Mouse (Mus musculus) heart, embryonic 11.5 days (tissue): ENCODE measurements around the gene Hcrt. TPM values are rescaled to one million over a fixed set of nuclear protein-coding genes. Genes with fewer than 3 reads are reported as not detected.

Source experiments
- ATAC-seq: fragments of 200-750 bp; cut with Nextera tagmentation; replicated peaks from 2 replicates; pipeline ENCODE4 v1.8.0; 2017; ENCODE audit warnings: moderate library complexity; ENCODE audit not compliant: insufficient number of reproducible peaks, low FRiP score, low TSS enrichment
- H3K27ac ChIP-seq: fragments of 300-500 bp; sonication (generic); 2 replicates; pipeline ENCODE4 v1.5.1; 2014; ENCODE audit warnings: mild to moderate bottlenecking, low read depth, low read length
- H3K27me3 ChIP-seq: fragments of 300-500 bp; sonication (generic); 2 replicates; pipeline ENCODE4 v1.6.1; 2014; ENCODE audit warnings: mild to moderate bottlenecking, low read length, mixed read lengths; ENCODE audit not compliant: control insufficient read depth, insufficient read depth
- H3K36me3 ChIP-seq: fragments of 300-500 bp; sonication (generic); 2 replicates; pipeline ENCODE4 v1.6.1; 2014; ENCODE audit warnings: mild to moderate bottlenecking, low read length, moderate library complexity, mixed read lengths; ENCODE audit not compliant: control insufficient read depth, insufficient read depth
- H3K4me1 ChIP-seq: fragments of 300-500 bp; sonication (generic); 2 replicates; pipeline ENCODE4 v1.6.1; 2014; ENCODE audit warnings: low read length; ENCODE audit not compliant: control insufficient read depth, insufficient read depth
- H3K4me2 ChIP-seq: fragments of 300-500 bp; sonication (generic); 2 replicates; pipeline ENCODE4 v1.6.1; 2014; ENCODE audit warnings: mild to moderate bottlenecking, moderate library complexity
- H3K4me3 ChIP-seq: fragments of 300-500 bp; sonication (generic); 2 replicates; pipeline ENCODE4 v1.5.1; 2014; ENCODE audit warnings: low read depth, low read length
- H3K9ac ChIP-seq: fragments of 300-500 bp; sonication (generic); 2 replicates; pipeline ENCODE4 v1.6.1; 2014; ENCODE audit warnings: mild to moderate bottlenecking, low read depth, low read length, moderate library complexity
- H3K9me3 ChIP-seq: fragments of 300-500 bp; sonication (generic); replicated peaks from 2 replicates; pipeline ENCODE4 v1.6.1; 2016; ENCODE audit warnings: low read length; ENCODE audit not compliant: control insufficient read depth
- WGBS: fragments of 180-500 bp; shearing (Covaris S2); extraction: QIAGEN DNeasy Blood & Tissue Kit; methylation state at CpG from one replicate; pipeline ENCODE4 v1.1.7; 2014; ENCODE audit not compliant: insufficient replicate concordance; 5-methylcytosine and 5-hydroxymethylcytosine counted together
- polyA plus RNA-seq: library from polyadenylated mRNA; unstranded; fragments of >200 nt; fragmentation: Nextera tagmentation; extraction: Ambion mirVana; gene quantifications from 2 replicates; pipeline ENCODE4 v1.2.1, GENCODE M21; 2014

The Hcrt gene
- polyA plus RNA-seq, 1 experiment from 2014 or later: not detected

- H3K4me1 ChIP-seq: peaks cover 45% of the 10 kb centered on the region
These were observed 40.2 kb downstream of the Hcrt start for GRCm38 (mm10) chr11:100722493-100723028.

GRCm38 (mm10) chr11:100721776-100722492, 40.8 kb downstream of the Hcrt start:
- 40% methylated on average over 8 of the region's 8 CpGs for WGBS
- H3K4me1 ChIP-seq: peaks cover 45% of the 10 kb centered on the region
- H3K36me3 ChIP-seq: peaks cover 8% of the 10 kb centered on the region
- peak overlapping the region; percentile 16; the same call in 1 of the 2 replicates for H3K4me2 ChIP-seq
- no peaks in the 10 kb centered on the region for H3K9me3 ChIP-seq
- H3K4me3 ChIP-seq: no peak overlapping the region
- no peaks in the 10 kb centered on the region for H3K27me3 ChIP-seq
- 0 out of 2 replicates have a peak overlapping the region, but pooled peaks have one; percentile 46 for H3K9ac ChIP-seq
- ATAC-seq: no peak
- H3K27ac ChIP-seq: peak overlapping the region; percentile 86

More at GRCm38 (mm10) chr11:100722493-100723028, 40.2 kb downstream of the Hcrt start:
- H3K9ac ChIP-seq: 0 out of 2 replicates have a peak overlapping the region, but pooled peaks have one; percentile 46
- WGBS: 52% methylated on average over 2 of the region's 2 CpGs
- no peak for ATAC-seq
- peak overlapping the region; percentile 86 for H3K27ac ChIP-seq
- peaks cover 7% of the 10 kb centered on the region for H3K36me3 ChIP-seq
- no peaks in the 10 kb centered on the region for H3K9me3 ChIP-seq
- H3K4me3 ChIP-seq: no peak overlapping the region
- peak overlapping the region; percentile 16; the same call in 1 of the 2 replicates for H3K4me2 ChIP-seq
- no peaks in the 10 kb centered on the region for H3K27me3 ChIP-seq

- peaks cover 12% of the 10 kb centered on the region for H3K36me3 ChIP-seq
- no peak overlapping the region for H3K4me2 ChIP-seq
- H3K9ac ChIP-seq: peak overlapping the region; percentile 60
- WGBS: 51% methylated on average over 4 of the region's 4 CpGs
- peak overlapping the region; percentile 86 for H3K27ac ChIP-seq
- H3K27me3 ChIP-seq: no peaks in the 10 kb centered on the region
- ATAC-seq: no peak
- no peaks in the 10 kb centered on the region for H3K9me3 ChIP-seq
- no peak overlapping the region for H3K4me3 ChIP-seq
- peaks cover 45% of the 10 kb centered on the region for H3K4me1 ChIP-seq
These were observed 41.5 kb downstream of the Hcrt start for GRCm38 (mm10) chr11:100721254-100721653.

- ATAC-seq: no peak
- H3K4me2 ChIP-seq: 0 out of 2 replicates have a peak overlapping the region, but pooled peaks have one; percentile 8
- no peaks in the 10 kb centered on the region for H3K9me3 ChIP-seq
- peaks cover 42% of the 10 kb centered on the region for H3K4me1 ChIP-seq
- H3K9ac ChIP-seq: 0 out of 2 replicates have a peak overlapping the region, but pooled peaks have one; percentile 60
- no peak overlapping the region for H3K4me3 ChIP-seq
- WGBS: 46% methylated on average over 5 of the region's 5 CpGs
- peak overlapping the region; percentile 86; the same call in 1 of the 2 replicates for H3K27ac ChIP-seq
- peaks cover 16% of the 10 kb centered on the region for H3K36me3 ChIP-seq
- no peaks in the 10 kb centered on the region for H3K27me3 ChIP-seq
These were observed 42.4 kb downstream of the Hcrt start for GRCm38 (mm10) chr11:100720345-100720744.

- WGBS: 86% methylated on average over 11 of the region's 11 CpGs
- peaks cover 37% of the 10 kb centered on the region for H3K4me1 ChIP-seq
- H3K9me3 ChIP-seq: no peaks in the 10 kb centered on the region
- H3K36me3 ChIP-seq: peaks cover 16% of the 10 kb centered on the region
- no peak overlapping the region for H3K4me3 ChIP-seq
- H3K9ac ChIP-seq: no peak overlapping the region
- no peaks in the 10 kb centered on the region for H3K27me3 ChIP-seq
- H3K4me2 ChIP-seq: no peak overlapping the region
- H3K27ac ChIP-seq: no peak overlapping the region
- ATAC-seq: no peak
These were observed 42.8 kb downstream of the Hcrt start for GRCm38 (mm10) chr11:100719893-100720292.

GRCm38 (mm10) chr11:100719312-100719711, 43.4 kb downstream of the Hcrt start:
- H3K4me1 ChIP-seq: peaks cover 40% of the 10 kb centered on the region
- H3K9ac ChIP-seq: no peak overlapping the region
- no peaks in the 10 kb centered on the region for H3K27me3 ChIP-seq
- H3K27ac ChIP-seq: no peak overlapping the region
- ATAC-seq: no peak
- H3K9me3 ChIP-seq: no peaks in the 10 kb centered on the region
- WGBS: 81% methylated on average over 3 of the region's 3 CpGs
- H3K4me2 ChIP-seq: no peak overlapping the region
- H3K4me3 ChIP-seq: no peak overlapping the region
- peaks cover 16% of the 10 kb centered on the region for H3K36me3 ChIP-seq

- WGBS: 90% methylated on average over 4 of the region's 4 CpGs
- Histone ChIP-seq H3K27me3 (no peaks in the 10 kb centered on the region), H3K9ac (no peak overlapping the region), H3K4me3 (no peak overlapping the region), H3K4me1 (peaks cover 45% of the 10 kb centered on the region), H3K9me3 (no peaks in the 10 kb centered on the region), H3K36me3 (peaks cover 16% of the 10 kb centered on the region), H3K27ac (no peak overlapping the region), H3K4me2 (no peak overlapping the region)
- no peak for ATAC-seq
These were observed 43.9 kb downstream of the Hcrt start for GRCm38 (mm10) chr11:100718866-100719265.

- peaks cover 47% of the 10 kb centered on the region for H3K4me1 ChIP-seq
- H3K36me3 ChIP-seq: peaks cover 16% of the 10 kb centered on the region
- no peak overlapping the region for H3K9ac ChIP-seq
- 86% methylated on average over 7 of the region's 7 CpGs for WGBS
- no peak overlapping the region for H3K4me3 ChIP-seq
- no peaks in the 10 kb centered on the region for H3K9me3 ChIP-seq
- H3K4me2 ChIP-seq: no peak overlapping the region
- no peaks in the 10 kb centered on the region for H3K27me3 ChIP-seq
- H3K27ac ChIP-seq: no peak overlapping the region
- ATAC-seq: no peak
These were observed 44.3 kb downstream of the Hcrt start for GRCm38 (mm10) chr11:100718462-100718861.
